Mouse (Mus musculus): ENCODE results near the gene Ulk4.

The Ulk4 gene

DNA sequence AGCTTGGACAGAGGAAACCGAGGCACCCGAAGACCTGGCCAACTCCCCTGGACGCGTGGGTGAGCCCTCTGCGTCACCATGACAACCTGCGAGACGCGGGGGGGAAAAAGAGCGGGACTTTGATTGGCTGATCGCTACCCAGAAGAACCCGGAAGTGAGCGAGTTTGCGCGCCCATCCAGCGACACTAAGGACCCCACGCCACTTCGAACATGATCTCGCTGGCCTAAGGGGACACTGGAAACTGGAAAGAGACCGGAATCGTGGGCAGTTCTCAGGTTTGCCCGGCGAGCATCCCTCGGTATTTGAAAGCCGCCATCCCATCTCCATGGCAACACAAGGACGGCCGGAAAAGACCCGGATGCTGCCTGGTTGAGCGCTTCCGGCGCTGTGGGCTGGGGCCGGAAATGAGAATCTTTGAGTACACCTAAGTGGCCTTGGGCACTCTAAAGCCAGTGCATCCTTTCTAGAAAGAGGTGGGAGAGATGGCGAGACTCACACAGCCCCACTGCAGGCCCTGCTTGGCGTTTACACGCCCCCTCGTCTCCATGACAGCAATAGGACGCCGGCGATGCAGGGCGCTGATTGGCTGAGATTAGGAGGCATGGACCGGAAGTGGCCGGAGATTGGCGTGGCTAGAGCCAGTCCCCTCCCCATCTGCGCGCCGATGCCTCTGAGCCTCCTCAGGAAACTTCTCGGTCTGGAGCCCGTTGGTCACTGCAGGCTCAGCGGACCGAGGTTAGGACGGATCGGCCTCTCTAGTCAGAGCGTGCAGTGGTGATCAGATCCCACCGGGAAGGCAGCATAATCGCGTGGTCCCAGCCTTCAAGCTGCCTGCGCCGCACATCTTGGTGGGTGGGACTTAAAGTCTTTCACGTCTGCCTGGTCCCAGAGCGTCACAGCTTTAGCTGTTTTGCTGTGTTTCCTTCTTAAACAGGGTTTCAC lies at the start of gene Ulk4:
Gene Ulk4 (minus strand): TSS at position 80 of the 943 bp plus-strand sequence.
- in situ Hi-C loops (cut with MboI; ENCODE audit: low sequenced_read_pairs) = no loop called here

GRCm38 (mm10) chr9:121322034-121322433 lies 45.0 kb upstream of the Ulk4 start:
- in situ Hi-C loops (cut with MboI; ENCODE audit: low sequenced_read_pairs) = no loop called here

GRCm38 (mm10) chr9:121321118-121321517 lies 44.1 kb upstream of the Ulk4 start:
- in situ Hi-C loops (cut with MboI; ENCODE audit: low sequenced_read_pairs) = no loop called here

- in situ Hi-C loops (cut with MboI; ENCODE audit: low sequenced_read_pairs) = no loop called here
Observed at GRCm38 (mm10) chr9:121320433-121320832, 43.4 kb upstream of the Ulk4 start.

DNA sequence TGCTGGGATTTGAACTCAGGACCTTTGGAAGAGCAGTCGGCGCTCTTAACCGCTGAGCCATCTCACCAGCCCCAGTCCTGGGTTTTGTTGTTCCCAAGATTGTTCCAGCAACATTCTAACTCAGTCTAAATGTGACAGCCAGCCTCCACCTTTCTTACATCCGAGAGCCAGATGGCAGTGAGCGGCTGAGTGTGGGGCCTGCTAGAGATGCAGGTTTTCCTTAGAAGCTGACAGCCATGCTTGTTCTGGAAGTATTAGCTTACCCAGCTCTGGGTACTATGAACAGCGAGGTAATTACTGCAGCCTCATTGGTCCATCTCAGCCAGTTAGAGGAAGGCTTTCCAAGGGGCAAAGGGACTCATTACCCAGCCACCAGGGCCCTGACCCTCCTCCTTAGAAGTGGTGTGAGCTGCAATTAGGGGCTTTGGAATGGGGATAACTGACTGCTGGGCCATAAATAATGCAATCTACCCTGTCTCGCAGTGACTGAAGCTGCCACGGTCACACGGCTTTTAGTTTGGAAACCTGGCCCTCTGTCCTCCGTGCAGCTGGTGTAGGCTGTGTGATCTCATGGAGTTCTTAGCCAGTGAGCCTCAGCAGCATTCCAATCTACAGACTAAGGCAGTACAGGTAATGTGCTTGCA lies 42.4 kb upstream of the Ulk4 start:
- in situ Hi-C loops (cut with MboI; ENCODE audit: low sequenced_read_pairs) = no loop called here

DNA sequence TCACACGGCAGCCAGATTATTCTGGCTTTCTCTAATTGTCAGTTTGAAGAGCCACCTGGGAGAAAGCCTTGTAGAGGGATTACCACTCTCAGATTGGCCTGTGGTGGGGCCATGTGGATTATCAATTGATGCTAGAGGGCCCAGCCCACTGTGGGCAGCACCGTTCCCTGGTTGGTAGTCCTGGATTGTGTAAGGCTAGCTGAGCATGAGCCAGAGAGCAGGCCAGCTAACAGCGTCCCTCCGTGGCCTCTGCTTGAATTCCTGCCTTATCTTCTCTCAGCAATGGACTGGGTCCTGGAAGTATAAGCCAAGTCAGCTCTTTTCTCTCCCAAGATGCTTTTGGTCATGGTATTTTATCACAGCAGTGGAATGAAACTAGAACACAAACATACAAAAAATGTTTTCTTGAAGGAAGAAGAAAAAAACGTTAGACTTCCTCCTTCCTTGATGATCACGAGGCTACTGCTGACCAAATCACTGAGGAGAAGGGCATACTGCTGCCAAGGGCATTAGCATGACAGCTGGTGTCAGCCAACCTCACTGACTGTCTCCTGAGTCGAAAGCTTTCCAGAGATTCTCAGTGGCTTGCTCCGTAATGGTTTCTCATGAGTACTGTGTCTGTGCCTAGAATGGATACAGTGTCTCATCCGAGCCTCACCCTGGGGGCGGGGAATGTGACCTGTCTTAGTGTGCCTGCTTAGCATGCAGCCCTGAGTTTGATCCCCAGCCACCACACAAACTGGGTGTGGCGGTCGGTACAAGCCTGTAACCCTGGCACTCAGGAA lies 39.8 kb upstream of the Ulk4 start:
- in situ Hi-C loops (cut with MboI; ENCODE audit: low sequenced_read_pairs) = no loop called here

GRCm38 (mm10) chr9:121315901-121316595 lies 39.1 kb upstream of the Ulk4 start:
- in situ Hi-C loops (cut with MboI; ENCODE audit: low sequenced_read_pairs) = no loop called here

GRCm38 (mm10) chr9:121314541-121315152 lies 37.6 kb upstream of the Ulk4 start:
- in situ Hi-C loops (cut with MboI; ENCODE audit: low sequenced_read_pairs) = no loop called here

GRCm38 (mm10) chr9:121313656-121314374 lies 36.8 kb upstream of the Ulk4 start:
- in situ Hi-C loops (cut with MboI; ENCODE audit: low sequenced_read_pairs) = no loop called here

DNA sequence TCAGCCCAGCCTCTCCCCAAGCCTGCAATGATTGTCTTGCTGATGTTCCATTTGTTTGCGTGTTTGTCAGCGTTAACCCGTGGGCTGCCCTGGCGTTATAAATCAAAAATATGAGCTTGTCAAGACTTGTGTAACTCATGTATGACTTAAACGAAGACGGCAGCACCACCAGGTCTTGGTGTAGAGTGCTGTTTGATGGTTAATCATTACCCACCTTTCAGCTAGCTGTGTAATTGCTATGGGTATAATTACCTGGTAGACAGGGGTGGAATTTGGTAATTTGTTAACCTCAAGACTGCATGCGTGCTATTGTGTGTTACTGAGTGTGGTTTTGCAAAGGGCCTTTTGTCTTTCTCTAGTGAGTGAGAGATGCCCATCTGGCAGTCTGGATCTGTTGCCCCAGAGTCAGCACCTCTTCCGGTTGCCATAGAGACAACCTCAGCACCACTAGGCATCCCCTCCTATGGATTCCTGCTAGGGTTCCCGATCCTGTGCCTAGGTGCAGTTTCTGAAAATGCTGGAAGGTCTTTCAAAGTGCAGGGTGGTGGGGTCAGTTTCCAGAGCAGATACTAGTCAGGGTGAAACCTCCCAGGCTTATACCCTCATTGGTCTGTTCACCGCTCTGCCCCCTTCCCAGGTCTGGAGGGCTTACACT lies 35.4 kb upstream of the Ulk4 start:
- in situ Hi-C loops (cut with MboI; ENCODE audit: low sequenced_read_pairs) = no loop called here

DNA sequence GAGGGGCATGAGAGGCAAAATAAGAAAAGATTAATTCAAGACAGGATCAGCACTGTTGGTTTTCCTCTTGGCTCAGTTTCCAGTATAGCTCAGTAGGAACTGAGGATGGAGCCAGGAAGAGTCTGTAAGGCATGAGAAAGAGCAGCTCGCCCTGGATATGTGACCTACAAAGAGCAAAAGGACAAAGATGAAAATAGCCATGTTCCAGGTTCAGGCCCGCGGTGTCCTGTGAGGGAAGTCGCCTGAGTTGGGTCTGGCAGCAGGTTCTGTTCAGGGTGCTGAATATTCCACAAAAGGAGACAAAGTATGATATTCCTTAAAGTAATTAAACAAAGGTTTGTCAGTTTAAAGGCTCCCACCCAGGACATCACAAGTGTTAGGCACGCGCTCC lies 34.8 kb upstream of the Ulk4 start:
- in situ Hi-C loops (cut with MboI; ENCODE audit: low sequenced_read_pairs) = no loop called here

- in situ Hi-C loops (cut with MboI; ENCODE audit: low sequenced_read_pairs) = no loop called here
Observed at GRCm38 (mm10) chr9:121310501-121310900, 33.5 kb upstream of the Ulk4 start.

GRCm38 (mm10) chr9:121309287-121309686 lies 32.3 kb upstream of the Ulk4 start:
- in situ Hi-C loops (cut with MboI; ENCODE audit: low sequenced_read_pairs) = no loop called here

- in situ Hi-C loops (cut with MboI; ENCODE audit: low sequenced_read_pairs) = no loop called here
Observed at GRCm38 (mm10) chr9:121305456-121305855, 28.5 kb upstream of the Ulk4 start.

DNA sequence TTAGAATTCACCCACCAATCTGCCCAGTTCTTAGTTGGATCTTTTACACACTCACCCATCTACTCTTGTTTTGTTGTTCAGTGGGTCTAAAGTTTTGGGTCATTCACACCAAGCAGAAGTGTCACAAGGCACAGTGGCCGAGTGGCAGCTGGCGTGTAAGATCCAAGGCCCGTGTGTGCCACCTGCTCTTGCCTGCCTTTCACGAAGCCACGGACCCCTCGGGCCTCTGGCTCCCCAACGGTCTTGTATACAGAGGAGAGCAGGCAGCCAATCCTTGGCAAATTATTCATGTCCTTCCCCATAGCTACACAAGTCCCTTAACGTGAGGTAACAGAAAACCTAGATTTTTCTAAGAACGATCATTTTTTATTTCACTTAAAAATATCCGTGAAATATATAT lies 27.5 kb upstream of the Ulk4 start:
- in situ Hi-C loops (cut with MboI; ENCODE audit: low sequenced_read_pairs) = no loop called here

DNA sequence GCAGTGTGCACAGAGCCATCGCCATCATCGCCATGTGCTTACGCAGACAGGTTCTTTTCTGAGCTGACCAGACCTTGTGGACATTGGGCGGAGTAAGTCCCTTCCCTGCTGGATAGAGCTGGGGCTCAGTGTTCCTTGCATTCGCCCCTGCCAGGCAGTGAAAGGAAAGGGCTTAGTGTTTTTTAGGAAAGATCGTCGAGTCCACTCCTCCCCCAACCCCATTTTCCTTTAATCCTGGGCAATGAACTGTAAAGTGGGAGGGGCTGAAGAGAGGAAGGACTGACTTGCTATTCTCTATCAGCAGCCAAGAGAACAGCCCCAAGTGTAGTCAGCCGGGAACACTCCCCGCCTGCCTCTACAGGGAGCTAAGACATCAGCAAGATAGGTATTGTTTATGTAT lies 26.8 kb upstream of the Ulk4 start:
- in situ Hi-C loops (cut with MboI; ENCODE audit: low sequenced_read_pairs) = no loop called here

DNA sequence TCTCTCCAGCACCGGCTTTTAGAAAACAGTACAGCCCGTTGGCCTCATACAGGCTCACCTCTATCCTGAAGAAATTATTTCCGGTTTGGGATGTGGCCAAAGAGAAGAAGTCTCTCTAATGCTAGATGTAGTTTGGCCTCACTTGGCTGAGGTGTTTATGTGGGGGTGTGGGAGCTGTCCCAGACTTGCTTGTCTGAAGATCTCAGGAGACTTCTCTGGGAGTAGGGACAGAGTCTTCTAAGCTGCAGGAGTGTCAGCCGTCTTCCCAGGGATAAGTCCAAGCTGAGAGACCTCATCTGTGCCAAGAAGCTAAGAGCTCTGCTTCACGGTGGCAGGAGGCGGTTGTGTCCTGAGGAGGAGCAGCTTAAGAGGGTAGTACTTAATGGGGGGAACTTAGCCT lies 26.1 kb upstream of the Ulk4 start:
- in situ Hi-C loops (cut with MboI; ENCODE audit: low sequenced_read_pairs) = no loop called here

DNA sequence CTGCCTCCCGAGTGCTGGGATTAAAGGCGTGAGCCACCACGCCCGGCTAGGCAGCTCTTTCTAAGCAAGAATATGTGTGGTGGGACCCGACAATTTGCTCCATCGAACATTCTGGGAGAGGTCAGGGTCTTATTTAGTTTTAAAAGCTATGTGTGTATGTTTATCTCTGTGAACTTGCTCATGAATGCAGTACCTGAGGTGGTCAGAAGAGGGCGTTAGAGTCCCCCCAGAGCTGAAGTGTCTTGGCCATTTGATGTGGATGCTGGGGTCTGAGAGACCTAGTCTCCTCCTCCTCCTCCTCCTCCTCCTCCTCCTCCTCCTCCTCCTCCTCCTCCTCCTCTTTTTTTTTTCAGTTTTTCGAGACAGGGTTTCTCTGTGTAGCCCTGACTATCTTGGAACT lies 25.5 kb upstream of the Ulk4 start:
- in situ Hi-C loops (cut with MboI; ENCODE audit: low sequenced_read_pairs) = no loop called here

All from CH12F3 (cell line).